Mouse (Mus musculus) neural tube, embryonic 10.5 days (tissue): ENCODE results near the gene Ghrhr.

Source experiments
- DNase-seq: peaks from one replicate; pipeline ENCODE4 v3.0.0-alpha.2; 2017; ENCODE audit warnings: low spot score; ENCODE audit errors: extremely low spot score

Gene Ghrhr

DNA sequence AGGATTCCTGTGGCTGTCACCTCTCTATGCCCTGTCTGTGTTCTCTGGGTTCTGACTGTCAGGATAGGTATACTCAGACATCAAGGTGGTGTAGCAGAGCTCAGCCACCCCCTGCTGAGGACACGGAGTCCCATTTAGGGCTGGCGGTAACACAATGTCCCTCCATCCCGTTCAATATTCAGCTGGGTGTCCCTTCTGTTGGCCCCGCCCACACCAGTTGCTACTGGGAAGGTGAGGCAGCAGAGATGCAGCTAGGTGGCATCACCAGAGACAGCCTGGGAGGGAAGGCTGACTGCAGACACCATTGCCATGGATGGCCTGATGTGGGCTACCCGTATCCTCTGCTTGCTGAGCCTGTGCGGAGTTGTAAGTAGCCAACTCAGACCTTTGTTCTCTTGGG is at the start of gene Ghrhr:
Ghrhr (plus strand) TSS at position 220 of the 400 bp plus-strand sequence.
- DNase-seq, result no peak

DNA sequence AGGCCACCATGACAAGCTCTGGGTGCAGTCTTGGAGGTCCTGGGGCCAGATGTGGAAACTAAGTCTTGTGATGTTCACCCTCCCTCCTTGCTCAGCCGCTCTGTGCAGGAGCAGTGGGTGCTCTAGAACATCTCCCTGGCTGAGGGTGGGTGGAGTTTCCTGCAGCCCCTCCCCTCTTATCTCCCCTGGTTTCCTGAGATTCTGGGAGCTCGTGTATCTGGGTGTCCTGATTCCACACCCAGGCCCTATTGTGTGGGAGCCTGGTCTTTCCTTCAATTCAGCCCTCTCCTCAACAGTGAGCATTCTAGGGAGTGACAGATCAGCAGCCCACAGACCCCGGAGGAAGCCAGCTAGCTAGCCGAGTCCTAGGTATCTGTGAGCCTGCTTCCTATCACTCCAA is 49.8 kb upstream of the Ghrhr start:
- no peak for DNase-seq

DNA sequence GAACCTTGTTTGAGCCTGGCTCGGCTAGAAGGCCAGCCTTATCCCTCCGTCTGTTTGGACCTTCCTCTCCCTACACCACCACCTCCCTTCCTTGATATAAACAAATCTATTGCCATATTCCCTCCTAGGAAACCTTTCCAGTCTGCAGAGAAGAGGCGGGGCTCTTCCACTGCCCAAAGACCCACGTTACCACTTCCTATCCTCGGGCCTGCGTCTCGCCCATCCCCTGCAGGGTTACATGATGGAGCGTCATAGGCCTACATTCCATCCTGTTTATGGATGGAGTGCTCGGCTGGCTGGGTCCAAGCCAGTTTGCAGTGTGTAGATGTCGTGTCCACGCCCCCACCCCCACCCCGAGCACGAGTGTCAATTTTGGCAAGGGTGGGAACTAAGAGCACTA is 48.8 kb upstream of the Ghrhr start:
- DNase-seq, result no peak

DNA sequence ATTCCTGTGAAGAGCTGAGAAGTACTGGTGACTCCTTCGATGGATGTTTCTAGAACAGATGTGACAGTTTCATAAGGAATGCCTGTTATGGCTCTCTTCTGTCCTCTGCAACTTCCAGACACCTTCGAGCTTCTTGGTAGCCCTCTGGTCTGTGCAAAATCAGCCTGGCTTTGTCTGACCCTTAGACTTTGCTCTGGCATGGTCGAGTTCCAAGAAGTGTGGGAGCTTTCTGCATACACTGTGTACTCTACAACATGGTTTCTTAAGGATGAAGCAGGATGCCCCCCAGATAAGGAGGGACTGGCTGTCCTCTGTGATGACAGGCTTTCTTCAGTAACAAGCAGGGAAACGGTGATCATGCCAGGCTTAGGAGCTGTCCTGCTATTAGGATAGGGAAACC is 47.9 kb upstream of the Ghrhr start:
- DNase-seq, result no peak

DNA sequence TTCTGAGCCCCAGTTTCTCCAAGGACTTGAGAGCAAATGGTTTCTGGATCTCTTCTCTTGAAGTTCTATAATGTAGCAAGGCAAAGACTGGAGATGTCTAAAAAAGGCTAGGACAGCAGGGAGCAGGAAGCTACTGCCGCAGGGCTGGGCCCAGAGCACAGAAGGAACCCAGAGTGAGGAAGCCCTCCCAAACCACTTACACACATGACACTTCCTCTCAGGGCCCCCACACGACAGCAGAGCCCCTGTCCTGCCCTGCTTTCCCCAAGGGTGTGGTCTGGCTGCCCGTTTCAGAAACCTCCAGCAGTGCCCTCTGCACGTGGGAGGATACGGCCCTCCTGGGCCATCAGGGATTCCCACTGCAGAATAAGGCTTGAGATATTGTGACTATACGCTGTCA is 44.8 kb upstream of the Ghrhr start:
- DNase-seq, result no peak

DNA sequence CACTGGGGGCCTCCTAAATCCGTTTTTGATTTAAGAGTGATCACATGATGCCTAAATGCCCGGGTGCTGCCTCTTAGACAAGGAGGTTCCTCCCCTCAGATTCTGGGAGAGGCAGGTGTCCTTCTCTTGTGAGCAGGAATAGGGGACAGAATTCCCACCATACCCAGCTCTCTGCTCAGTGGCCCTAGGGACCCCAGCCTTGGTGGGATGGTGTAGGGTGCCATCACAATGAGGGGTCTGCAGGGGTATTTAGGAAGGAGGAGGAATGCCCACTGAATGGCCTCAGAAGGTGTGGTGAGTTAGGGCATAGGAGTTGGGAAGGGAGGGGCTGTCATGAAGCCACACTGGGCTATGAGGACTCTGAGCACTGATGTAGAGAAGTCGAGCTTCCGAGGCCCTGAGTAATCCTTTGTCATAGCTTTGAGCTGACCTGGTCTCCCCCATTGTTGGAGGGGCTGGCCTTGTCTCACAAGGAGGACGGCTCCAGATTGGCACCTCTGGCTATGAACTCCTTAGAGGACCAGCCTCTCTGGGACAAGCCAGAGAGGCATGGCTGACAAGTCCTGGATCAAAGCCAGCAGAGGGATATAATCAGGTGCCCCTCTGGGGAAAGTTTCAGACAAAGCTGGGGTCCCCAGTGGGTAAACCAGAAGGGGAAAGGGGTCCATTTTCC is 43.9 kb upstream of the Ghrhr start:
- DNase-seq, result no peak

DNA sequence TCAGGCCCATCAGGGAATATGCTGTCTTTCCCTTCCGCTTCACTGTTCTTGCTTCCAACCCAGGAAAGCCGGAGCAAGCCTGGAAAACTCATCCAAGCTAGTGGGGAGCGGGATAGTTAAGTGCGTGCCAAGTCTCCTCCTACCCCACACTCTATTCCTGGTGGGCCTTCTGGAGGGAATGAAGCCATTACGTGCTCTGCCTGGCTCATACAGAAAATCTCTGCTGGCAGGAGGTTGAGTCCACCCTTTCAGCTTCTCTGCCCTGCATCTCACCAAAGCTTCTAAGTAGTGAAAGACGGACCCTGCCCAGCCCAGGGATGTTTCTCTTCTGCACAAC is 43.4 kb upstream of the Ghrhr start:
- no peak for DNase-seq

DNA sequence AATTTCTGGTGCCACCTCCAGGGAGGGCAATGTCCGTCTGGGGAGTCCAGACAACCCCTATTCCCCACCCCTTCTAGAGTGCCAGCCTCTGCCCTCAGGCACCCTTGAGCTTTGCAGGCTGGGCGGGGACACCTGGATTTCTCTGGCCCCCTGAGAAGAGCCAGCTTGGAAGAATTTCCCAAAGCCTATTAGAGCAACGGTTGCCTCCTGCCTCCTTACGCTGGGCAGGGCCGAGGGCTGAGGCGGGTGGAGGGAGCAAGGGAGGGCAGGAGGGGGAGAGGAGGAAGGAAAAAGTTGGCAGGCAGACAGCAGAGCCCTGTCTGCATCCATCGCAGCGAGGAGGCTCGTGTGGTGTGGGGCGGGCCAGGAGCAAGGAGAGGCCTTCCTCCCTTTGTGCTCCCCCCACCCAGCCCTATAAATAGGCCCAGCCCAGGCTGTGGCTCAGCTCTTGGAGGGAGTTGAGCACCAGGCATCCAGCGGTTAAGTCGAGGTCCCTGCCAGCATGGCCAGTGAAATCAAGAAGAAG is 40.0 kb upstream of the Ghrhr start, which contains the start of gene Aqp1:
Aqp1 (plus strand) TSS at position 444 of the 526 bp plus-strand sequence.
- no peak for DNase-seq

DNA sequence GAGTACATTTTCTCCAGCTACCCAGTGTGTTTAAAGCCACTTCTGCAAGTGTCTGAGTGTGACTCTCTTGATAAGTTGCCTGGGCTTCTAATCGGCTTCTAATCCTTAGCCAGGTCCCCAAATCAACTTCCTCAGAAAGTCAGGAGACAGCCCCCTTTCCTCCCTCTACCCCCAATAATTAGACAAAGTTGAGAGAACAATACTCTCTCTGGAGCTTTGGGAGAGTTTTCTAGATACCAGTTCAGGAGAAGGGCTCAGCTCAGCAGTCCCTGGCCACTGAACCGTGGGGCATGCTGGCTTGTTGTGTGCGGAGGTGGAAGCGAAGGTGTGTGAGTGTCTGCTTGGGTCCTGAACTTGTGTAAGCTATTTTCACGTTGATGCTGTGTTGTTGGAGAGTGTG is 38.9 kb upstream of the Ghrhr start:
- no peak for DNase-seq

DNA sequence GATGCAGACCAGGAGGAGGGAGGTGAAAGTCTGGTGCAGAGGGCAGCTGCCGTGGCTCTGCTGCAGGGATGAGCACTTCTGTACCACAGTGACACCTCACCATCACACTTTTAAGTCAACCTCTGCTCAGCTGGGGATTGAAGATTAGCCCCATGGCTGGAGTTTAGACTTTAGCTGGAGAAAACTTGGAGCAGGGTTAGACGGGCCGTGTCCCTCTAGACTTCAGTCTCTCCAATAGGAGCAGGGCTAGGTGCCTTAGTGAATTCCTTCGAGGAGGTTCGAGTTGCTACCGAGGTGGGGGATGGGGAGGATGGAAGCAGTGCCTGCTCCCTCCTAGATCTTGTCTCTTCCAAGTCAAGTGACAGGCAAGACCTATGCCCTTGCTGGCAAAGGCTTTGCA is 38.0 kb upstream of the Ghrhr start:
- DNase-seq, result no peak

DNA sequence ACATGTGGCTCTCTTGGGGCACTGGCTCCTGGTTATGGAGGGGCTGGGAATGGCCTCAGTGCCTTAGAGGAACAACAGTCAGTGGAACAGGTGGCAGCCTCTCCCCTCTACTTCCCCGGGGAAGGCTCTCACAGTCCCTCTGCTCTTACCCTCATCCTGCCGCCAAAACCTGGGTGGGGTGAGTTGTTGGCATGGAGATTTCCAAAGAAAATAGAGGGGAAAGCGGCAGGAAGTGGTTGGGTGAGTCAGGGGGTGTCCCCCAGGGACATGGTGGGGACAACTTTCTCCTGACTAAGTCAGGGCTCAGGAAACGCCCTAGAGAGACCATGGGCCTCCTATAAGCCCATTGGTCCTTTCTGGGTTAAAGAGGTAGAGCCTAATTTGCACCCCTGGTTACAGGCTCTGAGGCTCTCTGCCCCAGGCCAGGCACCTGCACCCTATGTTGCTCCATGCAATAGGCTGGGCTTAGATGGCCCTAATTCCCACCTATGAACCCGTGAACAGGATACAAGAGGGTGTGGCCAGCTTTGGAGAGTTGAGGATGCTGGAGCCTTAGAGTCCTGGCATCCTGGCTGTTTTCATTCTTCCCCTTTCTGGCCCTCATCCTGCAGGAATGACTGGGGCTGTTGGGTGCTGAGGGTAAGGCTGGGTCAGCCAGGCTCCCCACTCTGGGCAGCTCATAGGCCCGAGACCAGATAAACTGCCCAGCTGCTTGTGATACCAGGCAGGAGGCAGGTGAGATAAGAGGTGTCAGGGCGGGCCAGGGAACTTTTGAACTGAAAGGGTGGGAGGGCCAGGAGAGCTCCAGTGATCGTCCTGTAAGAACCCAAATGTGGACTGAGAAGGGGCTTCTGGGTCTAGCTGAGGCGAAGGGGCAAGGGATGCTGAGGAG is 36.9 kb upstream of the Ghrhr start:
- no peak for DNase-seq

DNA sequence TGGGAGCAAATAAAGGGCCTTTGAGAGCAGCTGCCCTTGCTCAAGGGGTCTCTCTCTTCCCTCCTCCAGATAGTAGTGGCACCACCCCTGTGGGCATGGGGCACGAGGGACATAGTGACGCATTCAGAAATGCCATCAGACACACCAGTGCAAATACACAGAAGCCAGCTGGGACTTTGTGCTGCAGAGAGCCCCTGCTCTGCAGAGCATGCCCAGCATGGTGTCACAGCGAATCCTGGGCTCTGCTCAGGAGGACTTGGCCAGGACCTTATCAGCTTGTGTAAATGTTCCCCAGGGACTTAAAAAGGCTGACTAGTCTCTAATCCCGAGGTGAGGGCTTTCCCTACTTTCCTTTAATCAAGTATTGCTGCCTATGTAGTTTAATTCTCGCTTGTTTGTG is 34.4 kb upstream of the Ghrhr start:
- DNase-seq, result no peak

DNA sequence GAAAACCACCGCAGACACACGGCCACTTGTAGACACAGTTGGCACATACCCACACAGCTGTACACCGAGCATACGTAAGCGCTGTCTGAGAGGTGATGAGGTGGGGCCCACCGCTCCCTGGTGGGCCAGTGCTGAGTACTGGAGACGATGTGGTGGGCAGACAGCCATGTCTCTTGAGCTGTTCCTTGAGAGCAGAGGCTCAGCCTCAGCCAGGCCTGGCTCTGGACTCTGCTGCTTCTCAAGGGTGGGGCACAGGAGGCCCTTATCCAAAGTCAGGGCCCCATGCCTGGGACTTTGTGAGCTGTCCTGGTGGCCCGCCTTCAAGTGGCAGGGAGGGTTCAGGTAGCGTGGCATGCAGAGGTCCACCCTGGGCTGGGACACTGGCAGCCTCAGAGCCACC is 33.8 kb upstream of the Ghrhr start:
- no peak for DNase-seq

DNA sequence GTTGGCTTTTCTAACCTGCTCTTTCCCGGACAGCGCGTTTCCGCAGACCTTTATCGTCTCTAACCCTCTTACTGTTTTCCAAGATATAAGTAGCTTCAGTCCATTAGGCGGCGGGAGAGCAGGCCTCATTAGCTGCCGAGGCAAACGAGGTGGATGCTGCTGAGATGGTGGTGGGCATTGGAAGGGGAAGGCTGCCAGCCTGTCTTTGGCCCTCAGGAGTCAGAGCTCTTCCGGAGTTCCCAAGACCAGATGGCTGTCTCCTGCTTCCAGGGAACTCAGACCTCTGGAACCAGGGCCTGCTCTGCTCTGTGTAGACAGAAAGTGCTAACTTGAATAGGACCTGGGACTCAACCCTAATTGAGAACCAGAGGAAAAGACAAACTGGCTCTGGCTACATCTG is 32.6 kb upstream of the Ghrhr start:
- DNase-seq, result no peak

DNA sequence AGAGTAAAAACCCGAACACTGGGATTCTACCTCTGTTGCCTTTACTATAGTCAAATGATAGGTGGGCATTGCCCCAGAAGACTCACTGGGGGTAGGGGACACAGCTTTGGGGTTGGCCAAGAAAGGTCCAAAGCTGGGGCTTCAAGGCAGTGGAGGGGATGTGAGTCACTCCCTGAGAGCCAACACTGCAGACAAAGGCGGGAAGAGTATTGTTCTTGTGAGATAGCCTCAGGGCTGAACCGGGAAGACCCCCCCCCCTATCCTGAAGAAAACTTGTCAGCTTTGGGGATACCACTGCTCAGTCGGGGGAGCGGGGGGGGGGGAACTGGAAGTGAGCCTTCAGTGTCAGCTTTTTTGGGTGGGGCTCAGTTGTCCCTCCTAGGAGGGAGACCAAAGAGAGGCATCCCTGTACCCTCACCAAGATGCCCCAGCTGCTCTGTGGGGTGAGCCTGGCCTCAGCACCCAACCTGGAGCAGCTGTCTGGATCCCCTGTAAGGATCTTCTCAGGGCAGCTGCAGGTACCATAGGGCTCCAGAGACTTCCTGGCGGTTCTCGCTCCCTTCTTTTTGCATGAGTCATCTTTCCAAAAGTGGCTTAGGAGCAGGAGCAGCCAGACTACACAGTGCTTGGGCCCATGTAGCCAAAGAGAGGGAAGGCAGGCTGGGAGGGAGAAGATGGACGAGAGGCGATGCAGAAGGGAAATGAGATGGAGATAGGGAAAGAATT is 31.6 kb upstream of the Ghrhr start:
- DNase-seq, result no peak

DNA sequence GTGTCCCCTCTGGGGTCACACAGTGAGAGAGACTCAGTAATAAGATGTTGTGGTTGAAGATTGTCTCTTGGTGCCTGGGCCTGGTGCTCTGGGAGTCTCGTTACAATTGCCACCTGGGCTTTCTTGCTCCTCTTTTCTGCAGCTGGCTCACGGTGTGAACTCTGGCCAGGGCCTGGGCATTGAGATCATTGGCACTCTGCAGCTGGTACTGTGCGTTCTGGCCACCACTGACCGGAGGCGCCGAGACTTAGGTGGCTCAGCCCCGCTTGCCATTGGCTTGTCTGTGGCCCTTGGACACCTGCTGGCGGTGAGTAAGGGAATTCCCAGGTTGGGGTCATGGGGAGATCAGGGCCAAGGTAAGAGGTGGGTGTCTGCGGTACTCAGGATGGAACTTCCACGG is 30.8 kb upstream of the Ghrhr start:
- no peak for DNase-seq

DNA sequence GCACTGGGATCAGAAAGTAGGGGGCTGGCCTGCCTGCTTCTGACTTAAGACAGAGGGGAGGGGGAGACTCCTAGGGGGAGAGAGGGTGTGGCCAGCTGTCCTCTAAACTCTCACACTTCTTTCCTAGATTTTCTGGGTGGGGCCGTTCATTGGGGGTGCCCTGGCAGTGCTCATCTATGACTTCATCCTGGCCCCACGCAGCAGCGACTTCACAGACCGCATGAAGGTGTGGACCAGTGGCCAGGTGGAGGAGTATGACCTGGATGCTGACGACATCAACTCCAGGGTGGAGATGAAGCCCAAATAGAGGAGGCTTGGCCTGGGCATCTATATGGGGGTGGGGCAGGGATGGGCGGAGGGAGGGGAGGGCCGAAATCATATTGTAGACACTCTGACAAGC is 29.6 kb upstream of the Ghrhr start:
- no peak for DNase-seq

DNA sequence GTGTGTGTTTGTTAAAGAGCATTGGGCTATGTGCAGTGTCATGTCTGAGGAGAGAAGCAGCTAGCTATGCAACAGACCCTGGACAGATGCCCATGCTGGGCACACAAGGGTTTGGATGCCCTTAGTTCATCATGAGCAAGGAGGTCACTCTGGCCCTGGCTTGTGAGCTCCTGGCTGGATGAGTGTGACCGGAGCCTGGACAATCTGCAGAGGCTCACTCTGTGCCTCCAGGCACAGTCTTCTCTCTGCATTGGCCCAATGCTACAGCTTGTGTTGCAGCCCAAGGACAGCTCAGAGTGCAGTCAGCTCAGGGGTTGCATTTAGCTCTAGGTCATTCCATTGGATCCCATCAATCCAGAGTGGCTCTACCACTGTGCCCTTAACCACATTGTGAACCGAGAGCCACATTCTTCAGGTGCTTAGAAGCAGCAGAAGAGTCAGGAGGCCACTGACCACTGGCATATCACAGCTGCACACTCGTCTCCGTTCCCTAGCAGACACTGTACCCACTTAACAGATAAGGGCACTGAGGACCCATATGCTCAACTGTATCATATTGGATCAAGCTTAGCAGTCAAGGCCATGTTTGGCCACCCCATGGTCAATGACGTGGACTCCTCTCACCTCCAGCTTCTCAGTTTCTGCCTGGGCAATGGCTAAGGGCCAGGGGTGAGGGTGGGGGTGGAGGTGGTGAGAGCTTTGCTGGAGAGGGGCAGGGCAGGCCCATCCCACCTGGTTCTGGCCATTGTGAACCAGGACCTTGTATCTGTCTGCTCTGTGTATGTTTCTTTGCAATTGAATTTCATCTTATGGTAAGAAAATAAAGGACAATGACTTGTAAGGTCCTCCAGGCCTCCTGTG is 28.2 kb upstream of the Ghrhr start:
- no peak for DNase-seq

DNA sequence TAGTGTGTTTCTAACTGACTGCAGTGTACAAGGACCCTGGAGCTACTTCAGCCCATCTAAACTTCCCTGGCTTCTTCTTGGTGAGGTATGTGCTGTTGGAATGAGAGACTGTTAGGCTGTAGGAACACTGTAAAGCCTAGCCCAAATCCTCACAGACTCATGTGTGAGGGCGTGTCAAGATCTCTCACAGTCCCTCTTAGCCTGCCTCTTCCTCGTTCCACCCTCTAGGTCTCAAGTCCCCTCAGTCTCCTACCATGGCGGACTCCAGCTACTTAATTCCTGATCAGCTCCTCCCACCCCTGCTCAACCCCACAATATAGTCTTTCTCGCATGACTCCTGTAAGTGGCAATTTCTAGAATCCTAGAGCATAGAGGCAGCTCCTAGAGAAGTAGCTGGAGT is 26.9 kb upstream of the Ghrhr start:
- DNase-seq, result no peak

DNA sequence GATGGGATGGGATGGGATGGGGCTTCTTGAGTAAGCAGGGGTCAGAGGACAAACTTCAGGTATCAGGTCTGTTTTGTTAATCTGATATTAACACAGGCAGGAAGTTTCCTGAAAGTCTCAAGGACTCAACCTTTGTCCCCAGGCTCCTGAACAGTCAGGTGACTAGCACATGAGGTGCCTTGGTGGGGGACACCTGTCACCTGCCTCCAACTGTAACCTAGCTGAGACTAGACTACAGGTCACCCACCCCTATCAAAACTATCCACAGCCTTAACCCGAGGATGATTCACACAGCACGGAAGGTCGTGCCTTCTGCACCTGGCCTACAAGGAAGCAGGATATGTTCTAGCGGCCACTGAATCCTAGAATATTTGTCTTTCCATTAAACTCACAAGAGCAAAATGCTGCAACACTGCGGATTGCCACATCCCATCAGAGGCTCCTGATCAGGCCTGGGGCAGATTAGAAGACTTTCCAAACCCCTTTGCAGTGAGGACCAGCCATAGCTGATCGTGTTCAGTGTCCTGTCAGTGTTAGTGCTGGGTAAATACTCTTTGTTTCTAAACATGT is 25.6 kb upstream of the Ghrhr start:
- no peak for DNase-seq

DNA sequence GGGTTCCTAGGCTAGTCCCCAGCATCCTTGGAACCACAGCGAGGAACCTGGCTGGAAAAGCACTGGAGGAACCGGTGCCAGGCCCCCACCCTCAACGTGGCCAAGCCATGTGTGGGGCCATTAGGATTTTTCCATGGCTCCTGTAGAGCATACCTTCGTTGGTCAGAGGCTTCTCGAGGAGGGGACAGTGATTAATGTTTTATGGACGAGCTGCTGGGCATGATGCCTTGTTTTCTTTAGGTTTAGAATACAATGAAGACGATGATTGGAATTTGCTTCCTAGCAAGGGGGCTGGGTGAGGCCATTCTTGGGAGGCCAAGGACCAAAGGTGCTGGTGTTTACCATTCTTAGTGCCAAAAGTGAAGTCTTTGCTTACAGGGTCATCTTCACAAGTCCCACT is 24.4 kb upstream of the Ghrhr start:
- no peak for DNase-seq
